Mouse (Mus musculus): Measurements from ENCODE around the gene Hoxc9. TPM values are rescaled to one million over a fixed set of nuclear protein-coding genes. Genes with fewer than 3 reads are reported as not detected.

The Hoxc9 gene
- polyA plus RNA-seq, 1 experiment from 2014 or later = 0.49 TPM

GRCm38 (mm10) chr15:103014166-103015008, 38.1 kb downstream of the Hoxc9 start:
- peak overlapping the region; percentile 52 for H3K9ac ChIP-seq (ENCODE audit: low read depth, low read length)
- ATAC-seq (replicated peaks; ENCODE audit: low FRiP score) = no peak
- peak overlapping the region; percentile 42 for H3K4me3 ChIP-seq (ENCODE audit: low read depth, low read length)
- H3K9me3 ChIP-seq (ENCODE audit: control insufficient read depth, low read length) = no peaks in the 10 kb centered on the region
- H3K36me3 ChIP-seq (ENCODE audit: control insufficient read depth, insufficient read depth, low read length) = no peaks in the 10 kb centered on the region
- WGBS = 3% methylated on average over 45 of the region's 57 CpGs
- DNase-seq (ENCODE audit: low spot score) = no peak
- peak overlapping the region; percentile 54; the same call in 1 of the 2 replicates for H3K27ac ChIP-seq (ENCODE audit: low read depth, low read length)
- H3K4me2 ChIP-seq = peak overlapping the region; percentile 59
- H3K27me3 ChIP-seq (replicated peaks; ENCODE audit: control insufficient read depth, insufficient read depth, low read length) = peaks cover 99% of the 10 kb centered on the region
- H3K4me1 ChIP-seq (replicated peaks; ENCODE audit: control insufficient read depth, insufficient read depth, low read length) = no peaks in the 10 kb centered on the region

GRCm38 (mm10) chr15:103015009-103015399, 38.8 kb downstream of the Hoxc9 start:
- ATAC-seq (replicated peaks; ENCODE audit: low FRiP score) = no peak
- Histone ChIP-seq H3K4me3 (ENCODE audit: low read depth, low read length) (peak overlapping the region; percentile 42), H3K9ac (ENCODE audit: low read depth, low read length) (peak overlapping the region; percentile 52), H3K27me3 (replicated peaks; ENCODE audit: control insufficient read depth, insufficient read depth, low read length) (peaks cover 99% of the 10 kb centered on the region), H3K27ac (ENCODE audit: low read depth, low read length) (peak overlapping the region; percentile 32; the same call in 1 of the 2 replicates), H3K9me3 (ENCODE audit: control insufficient read depth, low read length) (no peaks in the 10 kb centered on the region), H3K36me3 (ENCODE audit: control insufficient read depth, insufficient read depth, low read length) (no peaks in the 10 kb centered on the region), H3K4me1 (replicated peaks; ENCODE audit: control insufficient read depth, insufficient read depth, low read length) (no peaks in the 10 kb centered on the region), H3K4me2 (peak overlapping the region; percentile 59)
- DNase-seq (ENCODE audit: low spot score) = no peak
- WGBS = under 1% methylated on average over 28 of the region's 28 CpGs

- Histone ChIP-seq H3K9me3 (ENCODE audit: control insufficient read depth, low read length) (no peaks in the 10 kb centered on the region), H3K27me3 (replicated peaks; ENCODE audit: control insufficient read depth, insufficient read depth, low read length) (peaks cover 99% of the 10 kb centered on the region), H3K9ac (ENCODE audit: low read depth, low read length) (peak overlapping the region; percentile 9; the same call in 1 of the 2 replicates), H3K4me1 (replicated peaks; ENCODE audit: control insufficient read depth, insufficient read depth, low read length) (no peaks in the 10 kb centered on the region), H3K4me2 (peak overlapping the region; percentile 59), H3K36me3 (ENCODE audit: control insufficient read depth, insufficient read depth, low read length) (no peaks in the 10 kb centered on the region), H3K27ac (ENCODE audit: low read depth, low read length) (0 out of 2 replicates have a peak overlapping the region, but pooled peaks have one; percentile 32), H3K4me3 (ENCODE audit: low read depth, low read length) (peak overlapping the region; percentile 42)
- no peak for DNase-seq (ENCODE audit: low spot score)
- no peak for ATAC-seq (replicated peaks; ENCODE audit: low FRiP score)
- WGBS = 6% methylated on average over 19 of the region's 19 CpGs
Measured at GRCm38 (mm10) chr15:103015406-103016166, 39.3 kb downstream of the Hoxc9 start.

GRCm38 (mm10) chr15:103018636-103019035, 42.4 kb downstream of the Hoxc9 start, which contains the start of gene Hoxc4:
Gene Hoxc4 (plus strand): TSS chr15:103018934.
- H3K9ac ChIP-seq (ENCODE audit: low read depth, low read length) = no peak within 1 kb of the TSS
- WGBS = 24% methylated on average over 9 of the region's 9 CpGs
- no peaks in the 10 kb centered on the region for H3K9me3 ChIP-seq (ENCODE audit: control insufficient read depth, low read length)
- H3K27ac ChIP-seq (ENCODE audit: low read depth, low read length) = no peak within 1 kb of the TSS
- H3K27me3 ChIP-seq (replicated peaks; ENCODE audit: control insufficient read depth, insufficient read depth, low read length) = peaks cover 96% of the 10 kb centered on the region
- H3K36me3 ChIP-seq (ENCODE audit: control insufficient read depth, insufficient read depth, low read length) = no peaks in the 10 kb centered on the region
- DNase-seq (ENCODE audit: low spot score) (no peak), ATAC-seq (replicated peaks; ENCODE audit: low FRiP score) (no peak)
- no peaks in the 10 kb centered on the region for H3K4me1 ChIP-seq (replicated peaks; ENCODE audit: control insufficient read depth, insufficient read depth, low read length)
- no peak within 1 kb of the TSS for H3K4me2 ChIP-seq
- no peak within 1 kb of the TSS for H3K4me3 ChIP-seq (ENCODE audit: low read depth, low read length)

GRCm38 (mm10) chr15:103020899-103021418, 44.7 kb downstream of the Hoxc9 start:
- Histone ChIP-seq H3K4me3 (ENCODE audit: low read depth, low read length) (no peak overlapping the region), H3K27me3 (replicated peaks; ENCODE audit: control insufficient read depth, insufficient read depth, low read length) (peaks cover 95% of the 10 kb centered on the region), H3K27ac (ENCODE audit: low read depth, low read length) (no peak overlapping the region), H3K4me1 (replicated peaks; ENCODE audit: control insufficient read depth, insufficient read depth, low read length) (no peaks in the 10 kb centered on the region), H3K4me2 (peak overlapping the region; percentile 15; the same call in 1 of the 2 replicates), H3K9ac (ENCODE audit: low read depth, low read length) (no peak overlapping the region), H3K9me3 (ENCODE audit: control insufficient read depth, low read length) (no peaks in the 10 kb centered on the region), H3K36me3 (ENCODE audit: control insufficient read depth, insufficient read depth, low read length) (no peaks in the 10 kb centered on the region)
- under 1% methylated on average over 8 of the region's 8 CpGs for WGBS
- DNase-seq (ENCODE audit: low spot score) = no peak
- ATAC-seq (replicated peaks; ENCODE audit: low FRiP score) = no peak

GRCm38 (mm10) chr15:103021544-103021943, 45.3 kb downstream of the Hoxc9 start:
- Histone ChIP-seq H3K4me3 (ENCODE audit: low read depth, low read length) (no peak overlapping the region), H3K9ac (ENCODE audit: low read depth, low read length) (no peak overlapping the region), H3K36me3 (ENCODE audit: control insufficient read depth, insufficient read depth, low read length) (no peaks in the 10 kb centered on the region), H3K27me3 (replicated peaks; ENCODE audit: control insufficient read depth, insufficient read depth, low read length) (peaks cover 95% of the 10 kb centered on the region), H3K4me2 (peak overlapping the region; percentile 15; the same call in 1 of the 2 replicates), H3K4me1 (replicated peaks; ENCODE audit: control insufficient read depth, insufficient read depth, low read length) (no peaks in the 10 kb centered on the region), H3K9me3 (ENCODE audit: control insufficient read depth, low read length) (no peaks in the 10 kb centered on the region), H3K27ac (ENCODE audit: low read depth, low read length) (no peak overlapping the region)
- DNase-seq (ENCODE audit: low spot score) = no peak
- WGBS = 15% methylated on average over 8 of the region's 8 CpGs
- ATAC-seq (replicated peaks; ENCODE audit: low FRiP score) = no peak

- ATAC-seq (replicated peaks; ENCODE audit: low FRiP score) = no peak
- 4% methylated on average over 2 of the region's 2 CpGs for WGBS
- H3K27ac ChIP-seq (ENCODE audit: low read depth, low read length) = no peak overlapping the region
Measured at GRCm38 (mm10) chr15:103024131-103024530, 47.9 kb downstream of the Hoxc9 start.

More at GRCm38 (mm10) chr15:103024131-103024530, 47.9 kb downstream of the Hoxc9 start:
- DNase-seq (ENCODE audit: low spot score) = no peak
- H3K36me3 ChIP-seq (ENCODE audit: control insufficient read depth, insufficient read depth, low read length) = no peaks in the 10 kb centered on the region
- H3K9ac ChIP-seq (ENCODE audit: low read depth, low read length) = no peak overlapping the region
- no peak overlapping the region for H3K4me2 ChIP-seq
- peaks cover 95% of the 10 kb centered on the region for H3K27me3 ChIP-seq (replicated peaks; ENCODE audit: control insufficient read depth, insufficient read depth, low read length)
- no peaks in the 10 kb centered on the region for H3K9me3 ChIP-seq (ENCODE audit: control insufficient read depth, low read length)
- no peaks in the 10 kb centered on the region for H3K4me1 ChIP-seq (replicated peaks; ENCODE audit: control insufficient read depth, insufficient read depth, low read length)
- no peak overlapping the region for H3K4me3 ChIP-seq (ENCODE audit: low read depth, low read length)
